Mouse (Mus musculus) kidney, embryonic 14.5 days (tissue): ENCODE results near the gene BC004004. TPM values are rescaled to one million over a fixed set of nuclear protein-coding genes. Genes with fewer than 3 reads are reported as not detected.

ENCODE experiments used
- polyA plus RNA-seq: library from polyadenylated mRNA; unstranded; fragments of >200 nt; fragmentation: Nextera tagmentation; extraction: Ambion mirVana; gene quantifications from 2 replicates; pipeline ENCODE4 v1.2.1, GENCODE M21; 2014

BC004004 gene
- polyA plus RNA-seq, 1 experiment from 2014 or later = 59.8 TPM

Other genes starting within 250 kb of the BC004004 start
- 691 and 760 TPM in 2 replicates for gene Srsf3, start 236.2 kb upstream of the BC004004 start, polyA plus RNA-seq
- 37.4 and 45.6 TPM in 2 replicates for gene Cdkn1a, start 177.8 kb upstream of the BC004004 start, polyA plus RNA-seq
- 0.39 TPM in 1 of 2 replicates, not detected in the other for gene Rab44, start 154.6 kb upstream of the BC004004 start, polyA plus RNA-seq
- gene Cpne5, start 30.6 kb upstream of the BC004004 start, polyA plus RNA-seq = 11.3 and 12.3 TPM in 2 replicates
- 161 and 169 TPM in 2 replicates for gene Ppil1, start 4.6 kb upstream of the BC004004 start, polyA plus RNA-seq
- gene Pi16, start 48.9 kb downstream of the BC004004 start, polyA plus RNA-seq = 0.32 and 0.90 TPM in 2 replicates
- 297 and 364 TPM in 2 replicates for gene Mtch1, start 79.1 kb downstream of the BC004004 start, polyA plus RNA-seq
- 9.5 and 9.6 TPM in 2 replicates for gene Fgd2, start 92.1 kb downstream of the BC004004 start, polyA plus RNA-seq
- gene Pim1, start 222.0 kb downstream of the BC004004 start, polyA plus RNA-seq = 12.6 and 15.6 TPM in 2 replicates